Mouse (Mus musculus) testis, adult 2 months (tissue): ENCODE measurements around the gene Rnase10.

Experiments used
- CTCF ChIP-seq: fragments of 200-500 bp; IDR thresholded peaks from 2 replicates; pipeline ENCODE4 v1.5.1; 2012; ENCODE audit warnings: low read depth, mild to moderate bottlenecking, inconsistent platforms, low read length, moderate library complexity; ENCODE audit not compliant: control insufficient read depth, insufficient read depth, insufficient replicate concordance
- POLR2A ChIP-seq: fragments of 200-500 bp; IDR thresholded peaks from 2 replicates; pipeline ENCODE4 v1.6.1; 2012; ENCODE audit warnings: low read depth, mild to moderate bottlenecking, inconsistent platforms, low read length, moderate library complexity; ENCODE audit not compliant: control insufficient read depth

GRCm38 (mm10) chr14:51017256-51017655 is 9.7 kb downstream of the Rnase10 start:
- TF ChIP-seq POLR2A: no peak
- TF ChIP-seq CTCF: no peak
